Mouse (Mus musculus) cerebellum, postnatal 4 days (tissue): ENCODE measurements around the gene Vmn1r130.
"Not testable (repeated sequence)": the region's sequence is repeated elsewhere in the genome, so short reads cannot be mapped to it uniquely, and the experiment has no call there.

Source experiments
- DNase-seq, 2 experiments: peaks; one replicate each; pipeline ENCODE4 v3.0.0; 2022; ENCODE audit warnings: low spot score in 2 of 2, mixed read lengths in 1 of 2

The Vmn1r130 gene

GRCm38 (mm10) chr7:21511480-21511879 is at the start of gene Vmn1r130:
Gene Vmn1r130, plus strand, starts transcription at chr7:21511780.
- DNase-seq = not testable (repeated sequence)

- DNase-seq = not testable (repeated sequence)
These were observed 34.4 kb downstream of the Vmn1r130 start, which contains the start of gene Vmn1r131 for GRCm38 (mm10) chr7:21545990-21546389. Gene Vmn1r131, minus strand, starts transcription at chr7:21546090.
